ENCODE assay signal across 8 mouse cellular contexts in the genomic region with DNA sequence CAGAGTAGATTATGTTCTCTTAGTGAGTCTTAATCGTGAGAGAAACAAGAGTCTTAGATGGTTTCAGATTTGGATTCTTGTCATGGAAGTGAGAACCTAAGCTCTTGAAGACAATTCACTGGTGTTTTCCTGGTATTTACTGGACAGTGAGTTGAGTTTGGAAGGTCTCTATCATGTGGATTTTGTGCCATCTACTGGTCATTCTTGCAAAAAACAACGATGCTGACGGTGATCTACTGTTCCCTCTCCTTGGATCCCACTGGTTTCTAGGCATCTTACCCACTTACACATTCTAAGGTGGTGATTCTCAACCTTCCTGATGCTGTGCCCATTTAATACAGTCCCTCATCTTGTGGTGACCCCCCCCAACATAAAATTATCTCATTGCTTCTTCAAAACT. TPM values are rescaled to one million over a fixed set of nuclear protein-coding genes. Genes with fewer than 3 reads are reported as not detected.
A peak's percentile ranks its signal among the peaks of the same experiment; 100 is the strongest.
DNase-seq lines count a peak whose midpoint lies in the region; ATAC-seq lines count a peak whose summit lies in the region.

No protein-coding gene starts in this region.

- no peak for ATAC-seq in hindbrain, embryonic 13.5 days (ENCODE audit: low FRiP score)

- WGBS in heart, embryonic 10.5 days = 6% methylated on average over 3 of the region's 3 CpGs
- WGBS in hindbrain, embryonic 13.5 days = 9% methylated on average over 3 of the region's 3 CpGs

- H3K9ac ChIP-seq in hindbrain, embryonic 13.5 days = no peak overlapping the region

- no peaks in the 10 kb centered on the region for H3K27me3 ChIP-seq in heart, embryonic 10.5 days (ENCODE audit: insufficient read depth, poor library complexity, severe bottlenecking)
- no peaks in the 10 kb centered on the region for H3K27me3 ChIP-seq in hindbrain, embryonic 13.5 days

- H3K4me3 ChIP-seq in heart, embryonic 10.5 days = no peak overlapping the region
- H3K4me3 ChIP-seq in hindbrain, embryonic 13.5 days = no peak overlapping the region

- peaks cover 20% of the 10 kb centered on the region for H3K4me1 ChIP-seq in heart, embryonic 10.5 days
- H3K4me1 ChIP-seq in hindbrain, embryonic 13.5 days (replicated peaks) = peaks cover 23% of the 10 kb centered on the region

- H3K9me3 ChIP-seq in heart, embryonic 10.5 days = no peaks in the 10 kb centered on the region
- H3K9me3 ChIP-seq in hindbrain, embryonic 13.5 days = no peaks in the 10 kb centered on the region

- peak; percentile 85 for DNase-seq in heart, adult 11 months
- DNase-seq in heart, embryonic 10.5 days (ENCODE audit: low spot score) = no peak
- DNase-seq in right cerebral cortex, adult 18-20 months = peak; percentile 56
- DNase-seq in right cerebral cortex, postnatal 14 days = no peak
- peak; percentile 71 to 81 for DNase-seq in cerebellum, postnatal 10 days
- DNase-seq in layer of hippocampus, adult 9-11 months = peak; percentile 48
- no peak for DNase-seq in thymus, postnatal 4 days

- H3K36me3 ChIP-seq in heart, embryonic 10.5 days = no peaks in the 10 kb centered on the region
- H3K36me3 ChIP-seq in hindbrain, embryonic 13.5 days = peaks cover under 1% of the 10 kb centered on the region

- no peak overlapping the region for H3K27ac ChIP-seq in heart, embryonic 10.5 days
- no peak overlapping the region for H3K27ac ChIP-seq in hindbrain, embryonic 13.5 days

- H3K4me2 ChIP-seq in hindbrain, embryonic 13.5 days = no peak overlapping the region

RNA-seq across cellular contexts. Expression of gene Mon1b, which starts 2.8 kb away (rescaled TPM):
- polyA plus RNA-seq in heart, embryonic 10.5 days (2016; fragmentation: Nextera tagmentation; extraction: Ambion mirVana) = 6.6 and 6.8 TPM in 2 replicates
- 10.7 and 10.9 TPM in 2 replicates for polyA plus RNA-seq in hindbrain, embryonic 13.5 days (2015; fragmentation: Nextera tagmentation; extraction: Ambion mirVana)

RNA-seq across cellular contexts. Expression of gene Syce1l, which starts 10.4 kb away (rescaled TPM):
- polyA plus RNA-seq in heart, embryonic 10.5 days (2016; fragmentation: Nextera tagmentation; extraction: Ambion mirVana) = not detected in 2 replicates
- polyA plus RNA-seq in hindbrain, embryonic 13.5 days (2015; fragmentation: Nextera tagmentation; extraction: Ambion mirVana) = not detected in 2 replicates

Comparison
In these comparisons a context has a peak if more than half of its experiments do, and no peak if none do; other contexts are left out.
1. DNase-seq: peak in heart, adult 11 months (single experiment), right cerebral cortex, adult 18-20 months (single experiment), cerebellum, postnatal 10 days (2 of 2) and layer of hippocampus, adult 9-11 months (single experiment); none in heart, embryonic 10.5 days (single experiment), right cerebral cortex, postnatal 14 days (single experiment) and thymus, postnatal 4 days (single experiment).